Mouse (Mus musculus) CD4-positive, CD25-positive, alpha-beta regulatory T cell, adult 4 months (primary cell): ENCODE measurements around the gene Xaf1. TPM values are rescaled to one million over a fixed set of nuclear protein-coding genes. Genes with fewer than 3 reads are reported as not detected.
"Not testable (repeated sequence)": the region's sequence is repeated elsewhere in the genome, so short reads cannot be mapped to it uniquely, and the experiment has no call there.

Experiments used
- ATAC-seq: one replicate; pipeline ENCODE4 v1.8.0; 2017
- polyA plus RNA-seq, 2 experiments: library from polyadenylated mRNA; unstranded; fragments of 100-300 nt; shearing (Covaris generic); gene quantifications; one replicate each; pipeline ENCODE4 v1.2.1; 2017

The Xaf1 gene
- polyA plus RNA-seq, 2 experiments from 2014 or later, result 97.3 to 116 TPM

DNA sequence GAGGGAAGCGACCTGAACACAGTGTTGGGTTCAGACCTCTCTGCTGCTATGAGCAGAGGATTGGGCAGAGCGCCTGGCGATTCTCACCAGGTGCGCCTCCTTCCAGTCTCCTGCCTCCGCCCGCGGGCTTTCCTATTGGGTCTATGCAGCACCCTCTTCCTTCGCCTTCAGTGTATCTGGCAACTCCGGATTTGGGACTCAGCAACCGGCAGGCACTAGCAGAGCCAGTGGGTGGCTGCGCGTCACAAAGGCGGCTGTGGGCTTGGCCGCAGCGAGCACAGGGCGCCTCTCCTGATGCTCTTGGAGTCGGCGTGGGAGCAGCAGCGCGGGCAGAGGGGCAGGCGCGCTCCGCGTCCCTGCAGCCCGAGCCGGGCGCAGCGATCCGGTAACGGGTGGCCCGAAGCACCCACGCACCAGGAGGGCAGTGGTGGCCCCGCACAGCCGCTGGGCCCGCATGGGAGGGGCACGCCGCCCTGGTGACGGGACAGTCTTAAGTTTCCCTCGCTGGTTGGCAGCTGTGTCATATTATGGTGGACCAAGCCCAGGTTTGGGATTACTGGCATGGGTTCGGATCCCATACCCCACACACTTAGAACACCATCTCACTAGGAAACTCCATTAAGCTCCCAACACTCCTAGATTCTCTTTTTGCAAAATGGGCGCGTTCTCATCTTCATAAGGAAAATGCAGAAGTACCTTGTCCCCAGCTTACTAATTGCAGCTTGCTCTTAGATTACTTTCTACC, 12.9 kb downstream of the Xaf1 start, which contains the start of gene Fbxo39:
Fbxo39 (plus strand) TSS at position 294 of the 745 bp plus-strand sequence.
- ATAC-seq, result no peak

DNA sequence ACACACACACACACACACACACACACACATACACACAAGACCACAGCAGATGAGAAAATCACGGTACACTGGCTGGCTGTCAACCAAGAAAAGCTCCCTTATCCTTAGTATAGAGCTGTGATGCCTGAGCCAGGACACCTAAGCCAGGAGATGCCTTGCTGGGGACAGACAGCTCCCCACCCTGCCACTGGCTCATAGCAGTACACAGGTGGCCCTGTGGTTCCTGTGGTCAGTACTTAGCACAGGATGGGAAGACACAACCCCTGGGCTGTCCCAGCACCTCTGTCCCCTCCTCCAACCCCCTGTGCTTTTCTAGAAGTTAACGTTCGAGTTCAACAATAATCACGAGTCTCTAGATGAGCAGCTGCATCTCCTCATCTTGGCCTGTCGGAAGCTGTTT, 16.6 kb downstream of the Xaf1 start:
- no peak for ATAC-seq

DNA sequence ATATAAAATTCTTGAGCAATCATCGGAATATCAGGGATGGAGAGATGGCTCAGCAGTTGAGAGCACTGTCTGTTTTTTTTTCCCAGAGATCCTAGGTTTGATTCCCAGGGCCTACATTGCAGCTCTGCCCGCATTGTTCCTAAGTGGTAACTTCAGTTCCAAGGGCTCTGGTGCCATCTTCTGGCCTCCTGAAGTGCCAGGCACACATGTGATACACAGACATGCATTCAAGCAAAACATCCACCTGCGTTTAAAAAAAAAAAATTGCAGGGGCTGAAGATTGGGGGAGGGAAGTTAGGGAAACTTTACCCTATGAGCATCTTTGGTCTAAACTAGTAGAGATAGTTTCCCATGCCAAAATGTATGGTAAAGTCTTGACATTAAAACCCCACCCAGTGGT, 23.0 kb downstream of the Xaf1 start:
- ATAC-seq, result no peak

- no peak for ATAC-seq
These were observed 24.3 kb downstream of the Xaf1 start for GRCm38 (mm10) chr11:72325701-72326100.

DNA sequence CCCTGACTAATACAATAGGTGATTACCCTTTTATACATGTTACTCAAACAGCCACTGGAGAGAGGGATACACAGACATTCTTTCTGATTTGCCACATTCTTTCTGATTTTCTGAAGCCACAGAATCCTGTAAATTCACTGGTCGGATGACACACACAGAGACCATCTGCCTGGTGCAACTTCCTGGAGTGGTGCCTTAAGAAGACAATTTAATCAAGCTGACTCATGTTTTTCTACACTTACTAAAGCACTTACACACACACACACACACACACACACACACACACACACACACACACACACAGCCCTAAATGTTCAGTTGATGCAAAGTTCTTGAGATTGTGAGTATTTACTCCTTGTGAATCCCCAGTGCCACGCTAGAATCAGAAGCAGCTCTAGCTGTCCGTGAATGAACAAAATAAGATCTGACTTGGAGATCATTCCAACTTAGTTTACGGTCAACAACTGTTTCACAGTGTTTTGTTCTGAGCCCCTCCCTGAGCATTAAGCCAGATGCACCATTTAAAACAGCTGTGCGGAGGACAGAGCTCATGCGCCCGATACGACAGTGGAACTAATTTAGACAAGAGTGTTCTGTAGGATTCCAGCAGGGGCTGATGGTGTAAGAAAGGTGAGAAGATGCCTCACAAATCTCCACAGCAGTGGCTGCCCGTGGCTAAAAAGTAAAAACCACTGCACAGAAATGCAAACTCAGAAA, 31.7 kb downstream of the Xaf1 start:
- no peak for ATAC-seq

DNA sequence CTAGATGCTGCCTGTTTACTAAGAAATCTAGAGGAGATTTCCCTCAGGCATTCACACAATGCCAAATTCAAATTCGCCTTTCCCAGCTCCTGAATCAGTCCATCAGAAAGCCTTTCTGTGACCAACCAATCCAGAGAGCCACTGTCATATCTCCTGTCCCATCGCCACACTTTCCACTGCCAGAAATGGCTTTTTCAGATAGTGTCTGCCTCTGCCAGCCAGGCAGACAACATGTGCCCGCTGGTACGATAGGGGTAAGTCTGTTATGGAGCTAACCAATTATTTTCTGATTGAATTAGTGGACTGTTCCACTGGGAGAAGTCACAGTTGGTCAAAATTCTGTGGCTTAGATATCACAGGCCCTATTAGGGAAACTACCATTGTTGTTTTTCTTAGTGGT, 33.2 kb downstream of the Xaf1 start:
- no peak for ATAC-seq

- no peak for ATAC-seq
These were observed 35.3 kb downstream of the Xaf1 start for GRCm38 (mm10) chr11:72336726-72337125.

DNA sequence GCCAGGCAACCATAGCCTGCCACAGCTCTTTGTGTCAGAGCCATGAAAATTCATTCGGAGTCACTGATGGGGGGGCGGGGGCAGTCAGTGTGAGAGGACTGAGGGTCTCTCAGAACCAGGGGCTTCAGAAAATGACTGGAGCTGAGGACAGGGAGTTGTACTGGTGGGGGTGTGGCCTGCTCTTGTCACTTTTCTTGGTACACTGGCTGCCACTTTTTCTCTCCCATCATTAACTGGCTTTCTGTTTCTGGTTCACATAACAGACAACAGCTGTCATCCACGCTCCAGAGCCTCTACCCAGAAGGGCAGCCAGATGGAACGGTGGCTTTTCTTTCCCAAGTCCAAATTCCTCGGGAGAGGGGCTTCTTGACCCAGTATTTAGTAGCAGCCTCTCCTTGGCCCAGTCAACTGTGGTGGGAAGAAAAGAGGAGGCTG, 37.0 kb downstream of the Xaf1 start:
- ATAC-seq, result no peak

DNA sequence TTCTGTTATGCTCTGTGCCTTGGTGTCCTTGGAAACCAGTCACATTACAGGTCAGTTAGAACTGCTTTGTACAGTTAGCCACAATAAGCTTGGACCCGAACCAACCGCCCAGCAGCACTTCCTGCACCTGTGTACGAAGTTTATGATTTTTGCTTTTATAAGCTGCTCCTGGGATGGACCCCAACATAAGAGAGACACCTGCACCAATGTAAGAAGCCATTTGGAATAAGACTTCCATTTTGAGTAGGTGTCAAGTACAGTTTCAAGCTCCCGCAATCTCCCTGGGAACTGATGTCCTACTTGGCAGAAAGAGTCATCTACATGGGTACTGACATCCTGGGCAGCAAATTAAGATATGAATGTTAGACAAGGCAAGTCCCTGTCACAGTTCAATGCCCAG, 38.3 kb downstream of the Xaf1 start:
- no peak for ATAC-seq

DNA sequence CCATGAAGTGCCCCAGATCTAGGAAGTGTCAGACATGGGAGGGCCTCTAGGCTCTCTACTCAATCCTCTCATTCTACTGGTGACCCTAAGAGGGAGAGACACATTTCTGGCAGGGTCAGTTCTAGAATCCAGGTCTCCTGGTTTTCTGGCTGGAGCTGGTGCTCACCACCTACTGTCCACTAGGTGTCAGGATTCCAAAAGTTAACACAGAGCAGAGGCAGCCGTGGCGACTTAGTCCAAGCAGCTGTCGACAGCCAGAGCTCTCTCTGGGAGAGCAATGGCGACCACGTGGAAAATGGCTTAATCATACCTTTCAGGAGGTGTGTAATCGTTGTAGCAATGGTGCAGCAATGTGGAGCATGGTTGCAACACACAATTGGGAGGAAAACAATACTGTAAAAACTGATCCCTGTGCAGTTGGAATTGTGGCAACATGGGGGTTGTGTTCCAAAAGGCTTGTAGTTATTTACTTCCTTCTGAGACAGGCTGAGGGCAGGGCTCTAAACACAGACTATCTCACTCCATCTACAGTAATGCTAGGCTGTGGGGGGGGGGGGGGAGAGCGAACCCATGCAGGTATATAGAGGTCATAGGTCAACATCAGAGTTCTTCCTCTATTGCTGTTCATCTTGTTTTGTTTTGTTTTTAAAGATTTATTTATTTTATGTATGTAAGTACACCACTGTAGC, 41.3 kb downstream of the Xaf1 start:
- no peak for ATAC-seq

GRCm38 (mm10) chr11:72343238-72343625, 41.8 kb downstream of the Xaf1 start:
- ATAC-seq, result not testable (repeated sequence)

DNA sequence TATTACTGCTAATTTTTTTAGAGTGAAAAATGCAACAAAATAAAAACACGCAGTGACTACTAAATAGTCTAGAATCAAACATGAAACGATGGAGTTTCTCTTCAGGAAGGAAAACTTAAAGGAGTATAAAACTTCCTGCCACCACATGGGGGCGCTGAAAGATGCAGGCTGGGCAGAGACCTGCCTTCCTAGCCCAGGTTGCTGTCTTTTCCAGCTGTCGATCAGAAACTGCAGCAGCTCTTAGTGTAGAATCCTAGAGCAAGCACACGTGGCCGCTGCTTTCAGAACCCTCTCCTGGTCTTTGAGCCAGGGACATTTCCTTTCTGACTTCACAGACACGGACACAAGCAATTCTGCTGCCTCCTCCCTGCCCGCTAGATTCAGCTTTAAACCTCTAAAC, 42.5 kb downstream of the Xaf1 start:
- ATAC-seq, result no peak

GRCm38 (mm10) chr11:72344486-72344885, 43.1 kb downstream of the Xaf1 start:
- no peak for ATAC-seq

DNA sequence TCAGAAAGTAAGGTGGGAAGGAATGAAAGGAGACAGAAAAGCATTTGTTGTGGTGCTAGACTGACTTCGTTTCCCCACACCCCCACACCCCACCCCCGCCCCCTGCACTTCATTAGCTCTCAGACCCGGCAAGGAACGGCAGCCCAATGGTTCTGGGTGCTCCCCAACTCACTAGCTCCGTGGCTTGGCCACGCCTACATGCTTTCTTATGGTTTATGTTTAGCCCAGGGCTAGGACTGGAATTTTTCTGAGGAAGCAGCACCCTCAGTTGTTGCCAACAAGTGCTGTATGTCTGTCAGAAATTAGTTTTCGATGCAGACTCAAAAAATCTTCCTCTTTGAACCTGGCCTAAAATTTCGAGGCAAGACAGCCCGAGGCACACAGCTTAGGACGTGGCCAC, 47.1 kb downstream of the Xaf1 start:
- ATAC-seq, result no peak

GRCm38 (mm10) chr11:72349016-72349415, 47.6 kb downstream of the Xaf1 start:
- no peak for ATAC-seq

DNA sequence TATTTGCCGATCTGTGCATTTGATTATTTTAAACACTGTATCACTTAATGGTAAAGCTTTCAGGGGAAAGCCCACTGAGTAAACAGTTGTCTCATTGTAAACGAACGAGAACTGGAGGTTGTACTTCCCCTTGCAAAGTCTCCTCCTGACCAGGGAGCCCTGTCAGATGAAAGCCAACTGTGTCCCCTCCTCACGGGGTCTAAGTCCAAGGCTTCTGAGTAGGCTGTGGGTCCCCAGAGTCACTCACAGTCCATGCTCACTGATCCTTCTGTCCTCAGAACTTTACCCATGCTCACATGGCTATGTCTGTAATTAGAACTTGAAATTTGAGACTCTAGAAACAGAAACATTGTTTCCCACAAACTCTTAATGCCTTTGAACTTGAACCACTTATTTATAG, 48.2 kb downstream of the Xaf1 start:
- no peak for ATAC-seq

DNA sequence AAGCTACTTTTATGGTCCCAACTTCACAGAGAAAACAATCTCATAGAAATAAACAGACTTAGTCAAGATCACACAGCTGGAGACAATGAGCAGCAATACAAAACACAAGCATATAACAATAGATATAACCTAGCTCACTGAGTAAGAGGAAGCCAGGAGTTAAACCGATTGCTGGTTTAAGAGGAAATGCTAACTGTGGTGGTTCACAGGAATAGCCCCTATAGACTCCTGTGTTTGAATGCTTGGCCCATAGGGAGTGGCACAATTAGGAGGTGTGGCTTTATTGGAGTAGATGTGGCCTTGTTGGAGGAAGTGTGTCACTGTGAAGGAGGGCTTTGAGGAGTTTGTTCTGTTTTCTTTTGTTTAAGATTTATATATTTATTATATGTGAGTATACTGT, 50.8 kb downstream of the Xaf1 start:
- ATAC-seq, result no peak

DNA sequence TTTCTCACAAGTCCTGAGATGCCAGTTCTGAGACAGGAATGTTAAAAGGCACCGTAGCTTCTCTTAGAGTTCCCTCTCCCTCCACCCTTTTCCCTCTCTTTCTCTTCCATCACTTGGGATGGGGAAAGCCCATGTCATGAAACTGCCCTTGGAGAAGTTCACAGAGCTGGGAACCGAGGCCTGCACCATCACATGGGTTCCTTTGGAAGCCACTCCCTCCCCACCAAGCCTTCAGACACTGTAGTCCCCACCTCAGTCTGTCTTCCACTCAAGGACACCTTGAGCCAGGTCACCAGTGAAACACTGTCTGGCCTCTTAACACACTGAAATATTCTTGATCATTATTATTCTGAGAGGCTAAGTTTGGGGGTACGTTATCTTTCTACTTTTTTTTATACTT, 51.8 kb downstream of the Xaf1 start:
- no peak for ATAC-seq

GRCm38 (mm10) chr11:72354971-72355728, 53.7 kb downstream of the Xaf1 start:
- no peak for ATAC-seq

- no peak for ATAC-seq
These were observed 60.2 kb downstream of the Xaf1 start for GRCm38 (mm10) chr11:72361385-72362346.

GRCm38 (mm10) chr11:72362347-72362741, 60.9 kb downstream of the Xaf1 start, which contains the start of gene Tekt1:
Gene Tekt1 (minus strand): TSS chr11:72362442.
- no peak for ATAC-seq
